In the genomic region with DNA sequence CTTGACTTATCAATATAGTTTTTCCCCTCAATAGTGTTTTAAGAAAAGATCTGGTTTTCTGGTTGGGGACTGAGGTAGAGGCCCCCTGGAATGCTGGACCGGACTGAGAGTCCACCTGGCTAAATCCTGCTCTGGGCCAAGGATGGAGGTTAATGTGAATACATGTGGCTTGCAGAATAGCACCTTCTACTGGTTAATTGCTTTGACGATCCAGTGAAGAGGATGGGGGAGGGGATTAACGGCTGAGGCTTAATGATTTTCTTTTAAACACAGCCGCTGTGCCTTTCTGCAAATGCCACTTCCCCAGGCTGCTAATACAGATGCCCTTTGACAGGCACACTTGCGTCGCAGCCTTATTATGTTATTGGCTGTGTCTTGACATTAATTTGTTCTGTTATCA, we compare ENCODE assay signal across 8 mouse cellular contexts. TPM values are rescaled to one million over a fixed set of nuclear protein-coding genes. Genes with fewer than 3 reads are reported as not detected.
DNase-seq lines count a peak whose midpoint lies in the region; ATAC-seq lines count a peak whose summit lies in the region.

No protein-coding gene starts in this region.

- H3K9me3 ChIP-seq in embryonic facial prominence, embryonic 10.5 days = no peaks in the 10 kb centered on the region
- no peaks in the 10 kb centered on the region for H3K9me3 ChIP-seq in intestine, embryonic 14.5 days (ENCODE audit: control insufficient read depth, low read length)
- no peaks in the 10 kb centered on the region for H3K9me3 ChIP-seq in liver, embryonic 15.5 days (replicated peaks)
- no peaks in the 10 kb centered on the region for H3K9me3 ChIP-seq in stomach, embryonic 15.5 days

- intact Hi-C loops in left cerebral cortex, postnatal 4 days (cut with DNase I) = loop anchor here (10.0 kb wide), 1 partner anchor 181 kb away; no protein-coding TSS in a partner anchor

- WGBS in embryonic facial prominence, embryonic 10.5 days = 8% methylated on average over 6 of the region's 6 CpGs
- 9% methylated on average over 6 of the region's 6 CpGs for WGBS in intestine, embryonic 14.5 days
- WGBS in liver, embryonic 15.5 days (ENCODE audit: insufficient replicate concordance) = 32% methylated on average over 6 of the region's 6 CpGs
- WGBS in stomach, embryonic 15.5 days = 12% methylated on average over 6 of the region's 6 CpGs

- no peaks in the 10 kb centered on the region for H3K36me3 ChIP-seq in embryonic facial prominence, embryonic 10.5 days (replicated peaks)
- H3K36me3 ChIP-seq in intestine, embryonic 14.5 days (ENCODE audit: control insufficient read depth, insufficient read depth, low read length) = no peaks in the 10 kb centered on the region
- no peaks in the 10 kb centered on the region for H3K36me3 ChIP-seq in liver, embryonic 15.5 days (replicated peaks)
- H3K36me3 ChIP-seq in stomach, embryonic 15.5 days = no peaks in the 10 kb centered on the region

- H3K4me3 ChIP-seq in embryonic facial prominence, embryonic 10.5 days = peak overlapping the region; percentile 100
- H3K4me3 ChIP-seq in intestine, embryonic 14.5 days (ENCODE audit: low read depth, low read length) = no peak overlapping the region
- no peak overlapping the region for H3K4me3 ChIP-seq in liver, embryonic 15.5 days (replicated peaks)
- H3K4me3 ChIP-seq in stomach, embryonic 15.5 days (replicated peaks) = peak overlapping the region; percentile 99; the same call in 1 of the 2 replicates

- ATAC-seq in intestine, embryonic 14.5 days (replicated peaks; ENCODE audit: low FRiP score, low TSS enrichment, low read depth) = no peak
- ATAC-seq in liver, embryonic 15.5 days (ENCODE audit: insufficient read depth) = no peak
- ATAC-seq in stomach, embryonic 15.5 days (ENCODE audit: insufficient read depth, low FRiP score, low read depth) = no peak
- no peak for ATAC-seq in activated CD4-positive, CD25-positive, alpha-beta regulatory T cell, adult 4 months

- peak overlapping the region; percentile 63 for H3K4me2 ChIP-seq in intestine, embryonic 14.5 days (ENCODE audit: low read length)
- peak overlapping the region; percentile 99; the same call in 1 of the 2 replicates for H3K4me2 ChIP-seq in liver, embryonic 15.5 days
- H3K4me2 ChIP-seq in stomach, embryonic 15.5 days = peak overlapping the region; percentile 65

- peak overlapping the region; percentile 97 for H3K27ac ChIP-seq in embryonic facial prominence, embryonic 10.5 days (replicated peaks)
- no peak overlapping the region for H3K27ac ChIP-seq in intestine, embryonic 14.5 days (ENCODE audit: low read depth)
- H3K27ac ChIP-seq in liver, embryonic 15.5 days (replicated peaks) = no peak overlapping the region
- no peak overlapping the region for H3K27ac ChIP-seq in stomach, embryonic 15.5 days

- peak; percentile 24 for DNase-seq in left cerebral cortex, postnatal 4 days
- no peak for DNase-seq in left cerebral cortex, adult 11 months (ENCODE audit: low spot score)
- DNase-seq in embryonic facial prominence, embryonic 10.5 days (ENCODE audit: low spot score) = peak; percentile 29
- no peak for DNase-seq in intestine, embryonic 14.5 days (ENCODE audit: low spot score)
- DNase-seq in layer of hippocampus, postnatal 10 days (ENCODE audit: low spot score in 2 of 2) = no peak

- no peak overlapping the region for H3K9ac ChIP-seq in intestine, embryonic 14.5 days (ENCODE audit: low read length)
- H3K9ac ChIP-seq in liver, embryonic 15.5 days = no peak overlapping the region
- H3K9ac ChIP-seq in stomach, embryonic 15.5 days = no peak overlapping the region

- peaks cover 40% of the 10 kb centered on the region for H3K4me1 ChIP-seq in embryonic facial prominence, embryonic 10.5 days
- peaks cover 28% of the 10 kb centered on the region for H3K4me1 ChIP-seq in intestine, embryonic 14.5 days (replicated peaks; ENCODE audit: control insufficient read depth, insufficient read depth, low read length)
- peaks cover 34% of the 10 kb centered on the region for H3K4me1 ChIP-seq in liver, embryonic 15.5 days (replicated peaks)
- H3K4me1 ChIP-seq in stomach, embryonic 15.5 days = peaks cover 17% of the 10 kb centered on the region

- H3K27me3 ChIP-seq in embryonic facial prominence, embryonic 10.5 days (replicated peaks; ENCODE audit: low read depth, poor library complexity, severe bottlenecking) = no peaks in the 10 kb centered on the region
- H3K27me3 ChIP-seq in intestine, embryonic 14.5 days (replicated peaks; ENCODE audit: control insufficient read depth, insufficient read depth, low read length) = no peaks in the 10 kb centered on the region
- no peaks in the 10 kb centered on the region for H3K27me3 ChIP-seq in liver, embryonic 15.5 days
- no peaks in the 10 kb centered on the region for H3K27me3 ChIP-seq in stomach, embryonic 15.5 days (replicated peaks)

RNA-seq across cellular contexts. Expression of gene Rere, which starts 2.5 kb away (rescaled TPM):
- total RNA-seq in left cerebral cortex, postnatal 4 days (2021) = 100 to 1,000 TPM in 1 of 2 experiments, 10 to 100 TPM in 1; 98.6 to 106 TPM
- polyA plus RNA-seq in embryonic facial prominence, embryonic 10.5 days (2016; fragmentation: Nextera tagmentation; extraction: Ambion mirVana) = 26.1 and 31.4 TPM in 2 replicates
- polyA plus RNA-seq in intestine, embryonic 14.5 days (2014; fragmentation: Nextera tagmentation; extraction: Ambion mirVana) = 38.0 and 38.1 TPM in 2 replicates
- 5.3 and 6.8 TPM in 2 replicates for polyA plus RNA-seq in liver, embryonic 15.5 days (2015; fragmentation: Nextera tagmentation; extraction: Ambion mirVana)
- polyA plus RNA-seq in stomach, embryonic 15.5 days (2015; fragmentation: Nextera tagmentation; extraction: Ambion mirVana) = 23.7 and 33.3 TPM in 2 replicates
- 10 to 100 TPM; 19.0 to 19.5 TPM for polyA plus RNA-seq in activated CD4-positive, CD25-positive, alpha-beta regulatory T cell, adult 4 months (2017; shearing (Covaris generic))
- 100 to 1,000 TPM; 108 to 117 TPM for total RNA-seq in layer of hippocampus, postnatal 10 days (2021)

RNA-seq across cellular contexts. Expression of gene Eno1, which starts 47.5 kb away (rescaled TPM):
- total RNA-seq in left cerebral cortex, postnatal 4 days (2021) = 100 to 1,000 TPM; 204 to 220 TPM
- polyA plus RNA-seq in embryonic facial prominence, embryonic 10.5 days (2016; fragmentation: Nextera tagmentation; extraction: Ambion mirVana) = 3,458 and 4,025 TPM in 2 replicates
- 1,930 and 1,939 TPM in 2 replicates for polyA plus RNA-seq in intestine, embryonic 14.5 days (2014; fragmentation: Nextera tagmentation; extraction: Ambion mirVana)
- 557 and 577 TPM in 2 replicates for polyA plus RNA-seq in liver, embryonic 15.5 days (2015; fragmentation: Nextera tagmentation; extraction: Ambion mirVana)
- polyA plus RNA-seq in stomach, embryonic 15.5 days (2015; fragmentation: Nextera tagmentation; extraction: Ambion mirVana) = 1,302 and 1,597 TPM in 2 replicates
- 100 to 1,000 TPM; 543 to 642 TPM for polyA plus RNA-seq in activated CD4-positive, CD25-positive, alpha-beta regulatory T cell, adult 4 months (2017; shearing (Covaris generic))
- 100 to 1,000 TPM; 323 to 338 TPM for total RNA-seq in layer of hippocampus, postnatal 10 days (2021)

Comparison
In these comparisons a context has a peak if more than half of its experiments do, and no peak if none do; other contexts are left out.
1. DNase-seq: peak in left cerebral cortex, postnatal 4 days (single experiment) and embryonic facial prominence, embryonic 10.5 days (single experiment); none in left cerebral cortex, adult 11 months (single experiment), intestine, embryonic 14.5 days (single experiment) and layer of hippocampus, postnatal 10 days (0 of 2).
2. H3K4me3 ChIP-seq: peak in embryonic facial prominence, embryonic 10.5 days (single experiment) and stomach, embryonic 15.5 days (single experiment); none in intestine, embryonic 14.5 days (single experiment) and liver, embryonic 15.5 days (single experiment).
3. Peak in every context shown above with its lines, with median percentiles within 50 percentile points of each other: H3K4me2 ChIP-seq.